Mouse (Mus musculus): Measurements from ENCODE around the gene Idh2.

The Idh2 gene

GRCm38 (mm10) chr7:80081586-80082554, 33.3 kb downstream of the Idh2 start:
- no peak for DNase-seq

- DNase-seq = peak; percentile 69
Measured at GRCm38 (mm10) chr7:80078792-80079301, 36.3 kb downstream of the Idh2 start.

GRCm38 (mm10) chr7:80077801-80078200, 37.4 kb downstream of the Idh2 start:
- no peak for DNase-seq

- no peak for DNase-seq
Measured at GRCm38 (mm10) chr7:80076961-80077716, 38.1 kb downstream of the Idh2 start.

- no peak for DNase-seq
Measured at GRCm38 (mm10) chr7:80075946-80076583, 39.1 kb downstream of the Idh2 start.

GRCm38 (mm10) chr7:80074921-80075441, 40.2 kb downstream of the Idh2 start:
- DNase-seq = no peak

- no peak for DNase-seq
Measured at GRCm38 (mm10) chr7:80073506-80073905, 41.7 kb downstream of the Idh2 start.

- DNase-seq = no peak
Measured at GRCm38 (mm10) chr7:80072297-80072696, 42.9 kb downstream of the Idh2 start.

- DNase-seq = no peak
Measured at GRCm38 (mm10) chr7:80071209-80071608, 44.0 kb downstream of the Idh2 start.

- DNase-seq = no peak
Measured at GRCm38 (mm10) chr7:80069615-80070327, 45.4 kb downstream of the Idh2 start.

- DNase-seq = no peak
Measured at GRCm38 (mm10) chr7:80068341-80068740, 46.9 kb downstream of the Idh2 start.

- no peak for DNase-seq
Measured at GRCm38 (mm10) chr7:80066675-80067455, 48.3 kb downstream of the Idh2 start.

- no peak for DNase-seq
Measured at GRCm38 (mm10) chr7:80065250-80065649, 49.9 kb downstream of the Idh2 start.

- no peak for DNase-seq
Measured at GRCm38 (mm10) chr7:80063902-80064736, 51.1 kb downstream of the Idh2 start.

- no peak for DNase-seq
Measured at GRCm38 (mm10) chr7:80063244-80063643, 51.9 kb downstream of the Idh2 start.

- DNase-seq = no peak
Measured at GRCm38 (mm10) chr7:80062083-80062826, 52.9 kb downstream of the Idh2 start.

- no peak for DNase-seq
Measured at GRCm38 (mm10) chr7:80060012-80060778, 55.0 kb downstream of the Idh2 start.

- no peak for DNase-seq
Measured at GRCm38 (mm10) chr7:80059064-80059838, 55.9 kb downstream of the Idh2 start.

Data from right cerebral cortex, postnatal 14 days (tissue).